Mouse (Mus musculus): Measurements from ENCODE around the gene Timm29. TPM values are rescaled to one million over a fixed set of nuclear protein-coding genes. Genes with fewer than 3 reads are reported as not detected.

Timm29 gene
- polyA plus RNA-seq (2015; fragmentation: Nextera tagmentation; extraction: Ambion mirVana): 25.3 and 35.5 TPM in 2 replicates

DNA sequence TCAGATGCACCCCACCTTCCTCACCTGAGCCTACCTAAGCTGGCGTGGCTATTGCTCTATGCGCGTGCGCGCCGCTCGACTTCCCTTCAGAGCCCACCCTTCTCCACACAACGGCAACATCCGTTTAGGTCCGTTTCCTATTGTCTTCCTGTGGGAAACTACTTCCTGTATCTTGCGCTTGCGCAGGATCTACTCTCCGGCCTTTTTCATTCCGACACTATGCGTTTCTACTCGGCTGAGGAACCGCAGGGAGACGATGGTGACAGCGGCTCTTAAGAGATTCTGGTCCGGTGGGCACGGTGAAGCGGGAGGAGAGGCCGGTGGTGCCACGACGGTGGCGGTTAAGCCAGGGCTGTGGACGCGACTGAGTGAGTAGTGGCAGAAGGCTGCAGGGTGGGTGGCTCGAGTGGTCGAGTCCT lies at the start of gene Timm29, which contains the start of gene Yipf2:
Gene Timm29 (plus strand): TSS at position 20 of the 419 bp plus-strand sequence.
Gene Yipf2 (minus strand): TSS at position 126 of the 419 bp plus-strand sequence.

GRCm38 (mm10) chr9:21546789-21547074 lies 45.8 kb upstream of the Timm29 start, which contains the start of gene Carm1:
Gene Carm1, plus strand, starts transcription at chr9:21546894.

GRCm38 (mm10) chr9:21615617-21616231 lies 23.2 kb downstream of the Timm29 start, which contains the start of gene Smarca4:
Gene Smarca4, plus strand, starts transcription at chr9:21616169.

Small RNAs within 50 kb of the gene (microRNA-seq; reads per million reads assigned to microRNA genes)
- not detected for gene Mir1946b (ENCODE audit: borderline replicate concordance, insufficient number of aligned reads)

Other genes starting within 250 kb of the Timm29 start
- gene Ilf3, start 224.9 kb upstream of the Timm29 start, polyA plus RNA-seq (2015; fragmentation: Nextera tagmentation; extraction: Ambion mirVana): 60.5 and 74.0 TPM in 2 replicates
- 33.4 and 34.4 TPM in 2 replicates for gene Qtrt1, start 180.9 kb upstream of the Timm29 start, polyA plus RNA-seq (2015; fragmentation: Nextera tagmentation; extraction: Ambion mirVana)
- 42.9 and 74.7 TPM in 2 replicates for gene Dnm2, start 167.8 kb upstream of the Timm29 start, polyA plus RNA-seq (2015; fragmentation: Nextera tagmentation; extraction: Ambion mirVana)
- 80.4 and 83.2 TPM in 2 replicates for gene Tmed1, start 82.5 kb upstream of the Timm29 start, polyA plus RNA-seq (2015; fragmentation: Nextera tagmentation; extraction: Ambion mirVana)
- gene AB124611, start 66.5 kb upstream of the Timm29 start, polyA plus RNA-seq (2015; fragmentation: Nextera tagmentation; extraction: Ambion mirVana): 4.2 and 5.2 TPM in 2 replicates
- gene Carm1, start 45.8 kb upstream of the Timm29 start, polyA plus RNA-seq (2015; fragmentation: Nextera tagmentation; extraction: Ambion mirVana): 19.9 and 21.3 TPM in 2 replicates
- 28.5 and 47.1 TPM in 2 replicates for gene Yipf2, start 106 bp downstream of the Timm29 start, polyA plus RNA-seq (2015; fragmentation: Nextera tagmentation; extraction: Ambion mirVana)
- gene Smarca4, start 23.4 kb downstream of the Timm29 start, polyA plus RNA-seq (2015; fragmentation: Nextera tagmentation; extraction: Ambion mirVana): 29.2 and 31.9 TPM in 2 replicates
- gene Ldlr, start 130.8 kb downstream of the Timm29 start, polyA plus RNA-seq (2015; fragmentation: Nextera tagmentation; extraction: Ambion mirVana): 15.1 and 16.6 TPM in 2 replicates
- 32.7 and 36.5 TPM in 2 replicates for gene Spc24, start 167.6 kb downstream of the Timm29 start, polyA plus RNA-seq (2015; fragmentation: Nextera tagmentation; extraction: Ambion mirVana)
- gene Kank2, start 206.0 kb downstream of the Timm29 start, polyA plus RNA-seq (2015; fragmentation: Nextera tagmentation; extraction: Ambion mirVana): 16.6 and 16.7 TPM in 2 replicates
- 2.5 and 5.4 TPM in 2 replicates for gene Angptl8, start 242.8 kb downstream of the Timm29 start, polyA plus RNA-seq (2015; fragmentation: Nextera tagmentation; extraction: Ambion mirVana)